Mouse (Mus musculus): Measurements from ENCODE around the gene Zfp956.

The Zfp956 gene

DNA sequence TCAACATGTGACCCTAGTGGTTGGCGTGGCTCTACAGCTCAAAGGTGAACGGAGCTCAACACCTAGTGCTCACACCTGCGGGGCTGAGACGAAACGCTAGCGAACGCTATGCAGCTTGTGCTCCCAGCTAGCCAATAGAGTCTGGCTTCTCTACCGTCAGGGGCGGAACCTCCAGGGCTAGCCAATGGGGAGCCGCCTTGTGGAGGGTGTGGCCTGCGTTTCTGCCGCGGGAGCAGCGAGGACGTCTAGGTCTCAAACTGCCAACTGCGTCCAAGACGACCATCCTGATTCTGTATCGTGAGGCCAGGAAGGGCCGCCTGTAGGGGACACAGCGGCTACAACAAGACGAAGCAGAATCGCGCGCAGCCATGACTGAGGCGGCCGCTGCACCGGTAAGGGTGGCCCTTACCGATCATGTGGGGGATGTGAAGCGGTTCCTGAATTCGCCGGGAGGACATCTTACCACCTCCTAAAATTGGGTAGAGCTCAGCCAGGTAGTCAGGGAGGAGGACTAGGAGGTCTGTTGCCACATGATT lies at the start of gene Zfp956:
Gene Zfp956 (plus strand): TSS at position 200 of the 536 bp plus-strand sequence.
- peak; percentile 88 for DNase-seq (ENCODE audit: low read depth)

DNA sequence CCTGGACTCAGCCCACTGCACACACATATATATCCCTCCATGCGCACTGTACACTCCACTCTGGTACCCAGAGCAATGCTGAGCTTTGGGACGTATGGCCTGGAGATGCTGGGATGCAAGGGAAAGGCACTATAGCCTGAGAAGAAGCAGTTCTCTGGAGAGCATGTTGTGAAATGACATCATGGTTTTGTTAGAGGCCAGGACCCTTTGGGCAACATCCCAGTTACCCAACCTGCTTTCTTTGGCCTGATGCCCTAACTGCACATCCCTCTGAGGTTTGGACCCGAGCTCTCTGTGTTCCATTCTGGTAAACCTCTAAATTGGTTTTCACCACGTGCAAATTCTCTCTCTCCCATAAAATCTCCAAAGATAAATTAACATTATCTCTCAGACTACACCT lies 49.6 kb upstream of the Zfp956 start:
- no peak for DNase-seq (ENCODE audit: low read depth)

DNA sequence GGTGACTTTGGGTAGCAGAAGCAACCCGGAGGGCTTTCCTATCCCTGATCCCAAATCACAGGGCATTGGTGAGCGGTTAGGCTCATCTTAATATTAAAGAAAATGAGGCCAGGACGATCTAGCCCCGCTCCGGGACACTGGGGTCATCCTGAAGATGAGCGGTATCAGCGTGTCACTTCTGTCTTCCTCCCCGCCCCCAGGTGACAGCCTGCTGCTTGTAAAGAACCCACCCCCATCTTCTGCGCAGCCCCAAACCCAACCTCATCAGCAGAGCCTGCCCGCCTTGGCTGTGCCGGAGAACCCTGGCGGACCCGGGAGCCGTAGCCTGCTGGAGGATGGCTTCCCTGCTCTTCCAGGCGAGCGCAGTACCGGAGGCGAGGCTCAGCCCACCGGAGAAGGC lies 48.8 kb upstream of the Zfp956 start:
- no peak for DNase-seq (ENCODE audit: low read depth)

GRCm38 (mm10) chr6:47904917-47905695 lies 48.1 kb upstream of the Zfp956 start:
- DNase-seq (ENCODE audit: low read depth) = no peak

GRCm38 (mm10) chr6:47906326-47906725 lies 46.9 kb upstream of the Zfp956 start:
- no peak for DNase-seq (ENCODE audit: low read depth)

- DNase-seq (ENCODE audit: low read depth) = no peak
These were observed 44.2 kb upstream of the Zfp956 start for GRCm38 (mm10) chr6:47909007-47909406.

DNA sequence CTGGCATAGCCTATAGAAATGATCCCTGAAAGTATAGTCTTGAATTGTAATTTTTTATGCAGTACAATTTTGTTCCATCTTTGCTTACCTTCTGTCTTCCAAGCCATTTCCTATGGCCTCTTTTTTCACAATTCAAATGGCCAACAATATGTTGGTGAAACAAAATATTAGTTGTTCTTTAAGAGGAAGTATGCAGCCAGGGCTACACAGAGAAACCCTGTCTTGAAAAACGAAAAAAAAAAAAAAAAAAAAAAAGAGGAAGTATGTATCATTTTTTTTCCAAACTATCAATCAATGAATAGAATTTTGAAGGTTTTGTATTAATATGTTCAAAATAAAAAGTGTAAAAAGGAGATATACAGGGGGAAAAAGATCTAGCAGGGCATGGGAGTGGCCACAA lies 41.5 kb upstream of the Zfp956 start:
- DNase-seq (ENCODE audit: low read depth) = no peak

DNA sequence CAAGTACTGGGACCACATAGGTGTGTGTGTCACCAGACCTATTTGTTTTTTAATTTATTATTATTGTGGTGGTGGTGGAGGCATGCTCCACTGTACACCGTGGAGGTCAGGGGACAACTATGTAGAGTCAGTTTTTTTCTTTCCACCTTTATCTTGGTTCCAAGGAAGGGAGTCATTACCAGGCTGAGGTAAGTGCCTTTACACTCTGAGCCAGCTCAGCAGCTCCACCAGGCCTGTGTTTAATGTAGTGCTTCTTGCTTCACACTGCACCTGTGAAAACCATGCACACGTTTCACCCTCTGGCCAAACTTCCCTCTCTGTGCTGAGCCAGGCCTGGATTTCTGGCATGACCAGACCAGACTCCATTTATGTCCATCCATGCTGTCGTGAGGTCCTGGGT lies 40.2 kb upstream of the Zfp956 start:
- no peak for DNase-seq (ENCODE audit: low read depth)

GRCm38 (mm10) chr6:47917051-47917450 lies 36.1 kb upstream of the Zfp956 start:
- DNase-seq (ENCODE audit: low read depth) = no peak

DNA sequence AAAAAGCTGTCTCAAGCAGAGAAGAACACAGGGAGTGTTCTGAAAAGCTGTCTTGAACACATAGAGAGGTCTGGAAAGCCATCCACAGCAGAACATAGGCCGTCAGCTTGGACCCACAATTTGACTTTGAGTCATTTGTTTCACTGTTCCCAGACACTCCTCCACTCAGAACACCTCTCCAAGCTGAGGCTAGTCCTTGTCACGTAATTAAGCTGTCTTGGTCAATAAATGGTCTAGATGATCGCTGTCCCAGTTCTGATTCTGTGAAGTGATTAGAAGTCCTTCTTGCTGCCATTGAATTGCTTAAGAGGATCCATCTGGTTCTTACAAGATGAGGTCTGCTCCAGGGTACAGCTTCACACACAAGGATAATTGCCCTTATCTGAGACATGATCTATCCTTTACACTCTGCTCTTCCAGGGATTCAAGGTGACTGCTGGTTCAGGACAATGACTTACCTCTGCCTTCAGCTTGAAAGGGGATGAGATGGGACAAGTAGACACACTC lies 34.4 kb upstream of the Zfp956 start:
- DNase-seq (ENCODE audit: low read depth) = no peak

GRCm38 (mm10) chr6:47919646-47920446 lies 33.3 kb upstream of the Zfp956 start:
- no peak for DNase-seq (ENCODE audit: low read depth)

DNA sequence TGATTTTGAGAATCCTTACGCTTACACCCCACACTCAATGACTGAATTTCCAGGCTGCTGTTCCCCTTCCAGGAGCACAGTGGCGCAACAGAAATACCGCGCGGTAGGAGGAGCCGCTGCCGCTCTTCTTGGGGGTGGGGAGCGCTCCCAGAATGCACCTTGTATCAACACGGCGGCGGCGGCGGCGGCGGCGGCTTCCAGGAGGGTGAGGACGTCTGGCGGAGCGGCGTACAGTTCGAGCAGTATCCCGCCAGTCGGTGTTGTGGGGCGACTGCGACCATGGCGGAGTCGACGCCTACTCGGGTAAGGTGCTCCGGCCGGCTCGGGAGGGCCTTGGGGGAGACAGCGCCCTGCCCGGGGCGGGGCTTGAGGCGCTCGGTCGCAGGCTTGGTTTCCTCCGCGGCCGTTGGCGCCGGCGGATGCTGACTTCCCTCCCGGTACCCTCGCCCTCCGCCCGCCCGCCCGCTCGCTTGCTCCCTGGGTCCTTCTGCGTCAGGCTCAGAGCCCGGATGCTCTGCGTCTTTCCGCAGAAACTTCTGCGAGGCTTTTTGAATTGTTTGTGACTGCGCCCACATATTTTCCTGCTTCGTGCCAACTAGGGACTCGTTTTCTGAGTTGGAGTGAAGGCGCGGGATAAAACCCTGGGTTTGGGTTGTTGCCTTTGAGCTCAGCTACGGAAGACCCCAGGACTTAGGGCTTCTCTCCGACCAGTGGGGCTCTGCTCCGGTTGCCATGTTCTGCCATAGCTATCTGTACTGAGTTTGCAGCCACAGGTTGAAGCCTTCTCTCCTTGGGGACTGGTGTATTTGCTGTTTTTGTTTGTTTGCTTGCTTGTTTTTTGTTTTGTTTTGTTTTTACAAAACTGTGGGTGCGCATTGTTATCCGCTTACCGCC lies 32.5 kb upstream of the Zfp956 start, which contains the start of gene Zfp212:
Gene Zfp212 (plus strand): TSS at position 30 of the 894 bp plus-strand sequence.
- DNase-seq (ENCODE audit: low read depth) = peak; percentile 79

- DNase-seq (ENCODE audit: low read depth) = no peak
These were observed 10.7 kb upstream of the Zfp956 start for GRCm38 (mm10) chr6:47942461-47942860.

DNA sequence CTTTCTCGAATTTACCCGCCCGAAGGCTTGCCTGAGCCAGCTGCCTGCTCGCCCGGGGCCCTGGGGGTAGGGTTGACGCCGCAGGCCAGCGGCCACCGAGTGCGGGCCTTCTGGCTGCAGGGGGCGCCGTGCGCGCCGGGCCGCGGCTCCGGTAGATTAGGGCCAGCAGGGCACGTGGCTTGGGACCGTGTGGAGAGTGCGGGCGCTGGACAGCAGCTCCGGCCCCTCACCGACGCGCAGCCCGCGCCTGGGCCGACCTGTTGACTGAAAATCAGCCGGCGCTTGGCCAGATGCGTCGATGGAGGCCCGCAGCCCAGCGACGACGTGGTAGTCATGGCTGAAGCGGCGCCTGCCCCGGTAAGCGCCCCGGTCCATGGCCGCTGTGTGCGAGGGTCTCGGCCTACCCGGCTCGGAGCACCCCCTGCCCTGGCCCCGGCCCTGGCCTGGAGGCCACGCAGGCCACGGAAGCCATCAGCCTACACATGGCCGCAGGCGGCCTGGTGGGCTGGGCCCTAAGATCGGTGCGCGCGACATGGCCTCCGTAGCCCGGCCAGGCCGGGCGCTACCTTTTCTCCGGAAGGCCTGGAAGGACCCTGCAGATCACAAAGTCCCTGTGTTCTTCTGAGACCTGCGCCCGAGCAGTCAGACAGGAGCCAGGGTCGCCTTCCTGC lies 10.0 kb upstream of the Zfp956 start:
- no peak for DNase-seq (ENCODE audit: low read depth)

GRCm38 (mm10) chr6:47943721-47944120 lies 9.5 kb upstream of the Zfp956 start:
- no peak for DNase-seq (ENCODE audit: low read depth)

- DNase-seq (ENCODE audit: low read depth) = no peak
These were observed 5.8 kb upstream of the Zfp956 start for GRCm38 (mm10) chr6:47947388-47947787.

DNA sequence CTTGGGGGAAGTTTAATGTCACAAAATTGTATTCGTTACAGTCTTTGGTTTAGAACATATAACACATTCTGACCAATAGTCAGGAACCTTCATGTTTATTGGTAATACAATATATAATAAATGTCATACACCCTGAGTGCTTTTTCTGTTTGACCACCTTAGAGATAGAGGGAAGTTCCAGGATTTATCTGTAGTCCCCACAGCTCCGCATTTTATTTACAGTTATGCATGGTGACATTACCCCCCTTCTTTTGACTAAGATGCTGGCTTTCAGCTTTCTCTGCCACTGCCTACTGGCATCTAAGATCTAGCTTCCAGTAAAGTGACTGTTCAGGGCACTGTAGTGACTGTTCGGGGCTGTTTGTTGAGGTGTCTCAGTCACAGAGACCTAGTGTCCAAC lies 1.2 kb downstream of the Zfp956 start:
- DNase-seq (ENCODE audit: low read depth) = no peak

- DNase-seq (ENCODE audit: low read depth) = no peak
These were observed 4.6 kb downstream of the Zfp956 start for GRCm38 (mm10) chr6:47957816-47958215.

- no peak for DNase-seq (ENCODE audit: low read depth)
These were observed 7.7 kb downstream of the Zfp956 start for GRCm38 (mm10) chr6:47960685-47961421.

GRCm38 (mm10) chr6:47963051-47963450 lies 9.9 kb downstream of the Zfp956 start:
- DNase-seq (ENCODE audit: low read depth) = no peak
